Mouse (Mus musculus): ENCODE data around the gene Fam98c.

- TF ChIP-seq POLR2A (IDR thresholded peaks at IDR 0.05; ENCODE audit: insufficient read depth, low read depth, low read length): no peak
- TF ChIP-seq CTCF (IDR thresholded peaks at IDR 0.05; ENCODE audit: insufficient read depth, low read depth, low read length): no peak
Measured at GRCm38 (mm10) chr7:29180854-29181236, 24.8 kb upstream of the Fam98c start.

All from olfactory bulb, adult 2 months (tissue).